Mouse (Mus musculus): ENCODE measurements around the gene Cadps2.

- TF ChIP-seq CTCF (IDR thresholded peaks at IDR 0.05; ENCODE audit: borderline replicate concordance, insufficient read depth, low read depth, low read length) (no peak), POLR2A (IDR thresholded peaks at IDR 0.05; ENCODE audit: borderline replicate concordance, insufficient read depth, low read length) (no peak)
Observed at GRCm38 (mm10) chr6:23740010-23740409, 99.2 kb downstream of the Cadps2 start.

All from cerebellum, adult 2 months (tissue).